Mouse (Mus musculus) heart, embryonic 10.5 days (tissue): ENCODE data around the gene Phactr4. TPM values are rescaled to one million over a fixed set of nuclear protein-coding genes. Genes with fewer than 3 reads are reported as not detected.

Source experiments
- DNase-seq: peaks from one replicate; pipeline ENCODE4 v3.0.0-alpha.2; 2017; ENCODE audit warnings: low spot score
- H3K27ac ChIP-seq: fragments of 300-500 bp; sonication (generic); 2 replicates; pipeline ENCODE4 v1.5.1; 2016; ENCODE audit warnings: mild to moderate bottlenecking
- H3K27me3 ChIP-seq: fragments of 300-500 bp; sonication (generic); 2 replicates; pipeline ENCODE4 v1.6.1; 2016; ENCODE audit warnings: mild to moderate bottlenecking; ENCODE audit not compliant: poor library complexity, insufficient read depth, severe bottlenecking
- H3K36me3 ChIP-seq: fragments of 300-500 bp; sonication (generic); 2 replicates; pipeline ENCODE4 v1.6.1; 2016; ENCODE audit warnings: mild to moderate bottlenecking, moderate library complexity
- H3K4me1 ChIP-seq: fragments of 300-500 bp; sonication (generic); 2 replicates; pipeline ENCODE4 v1.6.1; 2016; ENCODE audit warnings: mild to moderate bottlenecking
- H3K4me3 ChIP-seq: fragments of 300-500 bp; sonication (generic); 2 replicates; pipeline ENCODE4 v1.5.1; 2016; ENCODE audit warnings: mild to moderate bottlenecking, moderate library complexity
- H3K9me3 ChIP-seq: fragments of 300-500 bp; sonication (generic); 2 replicates; pipeline ENCODE4 v1.6.1; 2016; ENCODE audit warnings: mild to moderate bottlenecking, moderate library complexity
- WGBS: fragments of 180-500 bp; shearing (Covaris S2); methylation state at CpG from one replicate; pipeline ENCODE4 v1.1.7; 2016; 5-methylcytosine and 5-hydroxymethylcytosine counted together
- microRNA-seq: library from miRNA; unstranded; fragments of <30 nt; microRNA quantifications from one replicate; pipeline ENCODE4, GENCODE M21; 2017
- polyA plus RNA-seq: library from polyadenylated mRNA; unstranded; fragments of >200 nt; fragmentation: Nextera tagmentation; extraction: Ambion mirVana; gene quantifications from 2 replicates; pipeline ENCODE4 v1.2.1, GENCODE M21; 2016

The Phactr4 gene
- polyA plus RNA-seq, 1 experiment from 2014 or later: 22.3 TPM

DNA sequence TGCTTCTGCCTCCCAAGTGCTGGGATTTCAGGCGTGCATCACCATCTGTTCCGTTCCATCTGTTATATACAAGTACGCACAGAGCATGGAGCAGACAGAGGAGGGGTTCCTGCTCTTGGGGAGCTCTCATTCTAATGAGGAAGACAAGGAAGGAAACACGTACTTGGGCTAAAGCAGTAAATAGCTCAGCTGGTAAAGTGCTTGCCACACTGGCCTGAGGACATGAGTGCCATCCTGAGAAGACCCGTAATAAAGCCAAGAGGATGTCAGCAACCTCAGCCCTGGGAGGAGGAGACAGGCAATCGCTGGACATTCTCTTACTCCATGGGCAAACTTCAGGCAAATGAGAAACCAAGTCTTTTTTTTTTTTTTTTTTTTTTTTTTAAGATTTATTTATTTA is 116.3 kb downstream of the Phactr4 start:
- Histone ChIP-seq H3K27ac (no peak overlapping the region), H3K4me1 (peaks cover 22% of the 10 kb centered on the region), H3K4me3 (no peak overlapping the region), H3K27me3 (no peaks in the 10 kb centered on the region), H3K9me3 (no peaks in the 10 kb centered on the region), H3K36me3 (peaks cover 17% of the 10 kb centered on the region)
- WGBS: 79% methylated on average over 6 of the region's 6 CpGs
- no peak for DNase-seq

Small RNA genes within 50 kb of the gene (microRNA-seq; reads per million reads assigned to microRNA genes)
- not detected for gene Gm25707

Other genes with a start within 250 kb of the Phactr4 start
- 76.0 and 91.6 TPM in 2 replicates for gene Ythdf2, start 210.2 kb downstream of the Phactr4 start, polyA plus RNA-seq
- gene Gmeb1, start 160.9 kb downstream of the Phactr4 start, polyA plus RNA-seq: 32.5 and 37.6 TPM in 2 replicates
- 42.4 and 52.5 TPM in 2 replicates for gene Taf12, start 148.1 kb downstream of the Phactr4 start, polyA plus RNA-seq
- 1.1 and 1.9 TPM in 2 replicates for gene Rab42, start 119.1 kb downstream of the Phactr4 start, polyA plus RNA-seq
- gene Trnau1ap, start 93.0 kb downstream of the Phactr4 start, polyA plus RNA-seq: 82.0 and 92.0 TPM in 2 replicates
- 61.4 and 93.4 TPM in 2 replicates for gene Rcc1, start 68.9 kb downstream of the Phactr4 start, polyA plus RNA-seq
- gene Med18, start 41.4 kb upstream of the Phactr4 start, polyA plus RNA-seq: 16.2 and 22.5 TPM in 2 replicates
- 9.6 and 10.1 TPM in 2 replicates for gene Sesn2, start 88.0 kb upstream of the Phactr4 start, polyA plus RNA-seq
- 980 and 1,090 TPM in 2 replicates for gene Atpif1, start 111.2 kb upstream of the Phactr4 start, polyA plus RNA-seq
- 143 and 194 TPM in 2 replicates for gene Dnajc8, start 113.1 kb upstream of the Phactr4 start, polyA plus RNA-seq
- 0.11 and 0.35 TPM in 2 replicates for gene Ptafr, start 141.6 kb upstream of the Phactr4 start, polyA plus RNA-seq
- gene Eya3, start 216.5 kb upstream of the Phactr4 start, polyA plus RNA-seq: 27.4 and 33.0 TPM in 2 replicates